ENCODE assay signal across 26 mouse cellular contexts in genomic region chr4:140445931-140446330, GRCm38 (mm10).
"Had no signal": no experiment of that assay in that cellular context is flagged by ENCODE, and none has a peak within 500 bp of the region (broad histone marks: within the 10 kb centered on the region; RNA-seq: fewer than 3 reads in every experiment).

No protein-coding gene starts in this region.

- H3K4me2 ChIP-seq: heart, embryonic 12.5 days; hindbrain, embryonic 12.5 days; hindbrain, embryonic 14.5 days; limb, embryonic 12.5 days; liver, embryonic 11.5 days; liver, embryonic 13.5 days; liver, embryonic 15.5 days had no signal

- H3K9ac ChIP-seq: heart, embryonic 12.5 days; hindbrain, embryonic 12.5 days; hindbrain, embryonic 14.5 days; limb, embryonic 12.5 days; liver, embryonic 13.5 days; liver, embryonic 15.5 days had no signal

- H3K27me3 ChIP-seq: heart, embryonic 12.5 days; limb, embryonic 12.5 days; liver, embryonic 13.5 days; liver, embryonic 15.5 days had no signal

- H3K4me3 ChIP-seq: gastrocnemius, adult 2 months; heart, embryonic 10.5 days; heart, embryonic 12.5 days; hindbrain, embryonic 10.5 days; hindbrain, embryonic 12.5 days; layer of hippocampus, adult 2 months; limb, embryonic 10.5 days; limb, embryonic 12.5 days; liver, embryonic 13.5 days; liver, embryonic 15.5 days had no signal

- H3K27ac ChIP-seq: gastrocnemius, adult 2 months; heart, embryonic 10.5 days; hindbrain, embryonic 10.5 days; hindbrain, embryonic 12.5 days; hindbrain, embryonic 14.5 days; layer of hippocampus, adult 2 months; limb, embryonic 10.5 days; limb, embryonic 12.5 days; liver, embryonic 13.5 days; liver, embryonic 15.5 days had no signal

- DNase-seq: gastrocnemius, adult 2 months; gastrocnemius, postnatal 10 days; gastrocnemius, postnatal 25 days; heart, adult 18-20 months; heart, postnatal 10 days; heart, postnatal 4 days; kidney, adult 11 months; kidney, adult 2 months; kidney, adult 9 months; kidney, postnatal 10 days; kidney, postnatal 25 days; kidney, postnatal 4 days; liver; liver, embryonic 13.5 days had no signal

- ATAC-seq: hindbrain, embryonic 16.5 days; intestine, embryonic 16.5 days had no signal

- H3K4me1 ChIP-seq: heart, embryonic 10.5 days; heart, embryonic 12.5 days; hindbrain, embryonic 10.5 days; hindbrain, embryonic 12.5 days; limb, embryonic 10.5 days; limb, embryonic 12.5 days; liver, embryonic 13.5 days; liver, embryonic 15.5 days had no signal

- H3K9me3 ChIP-seq: heart, embryonic 10.5 days; heart, embryonic 12.5 days; hindbrain, embryonic 10.5 days; hindbrain, embryonic 12.5 days; limb, embryonic 10.5 days; limb, embryonic 12.5 days; liver, embryonic 13.5 days; liver, embryonic 15.5 days had no signal

- H3K36me3 ChIP-seq: heart, embryonic 10.5 days; heart, embryonic 12.5 days; hindbrain, embryonic 10.5 days; hindbrain, embryonic 12.5 days; limb, embryonic 10.5 days; limb, embryonic 12.5 days; liver, embryonic 13.5 days; liver, embryonic 15.5 days had no signal
